Mouse (Mus musculus) right cerebral cortex, adult 2 months (tissue): ENCODE measurements around the gene Rnh1.
A peak's percentile ranks its signal among the peaks of the same experiment; 100 is the strongest.

Experiments
- DNase-seq, 2 experiments: peaks; one replicate each; pipeline ENCODE4 v3.0.0; 2021 to 2022; ENCODE audit warnings: low spot score in 2 of 2

Rnh1 gene

DNA sequence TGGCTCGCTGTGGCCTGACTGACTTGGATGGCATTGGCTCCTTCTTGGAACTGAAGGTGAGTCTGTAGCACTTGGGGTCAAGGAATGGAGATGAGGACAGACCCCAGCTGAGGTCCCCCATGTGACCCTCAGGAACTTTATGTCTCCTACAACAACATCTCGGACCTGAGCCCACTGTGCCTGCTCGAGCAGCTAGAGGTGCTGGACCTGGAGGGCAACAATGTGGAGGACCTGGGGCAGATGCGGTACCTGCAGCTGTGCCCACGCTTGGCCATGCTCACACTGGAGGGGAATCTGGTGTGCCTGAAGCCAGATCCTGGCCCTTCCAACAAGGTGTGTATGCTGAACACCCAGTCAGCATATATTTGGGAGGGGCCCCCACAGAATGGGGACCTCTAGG is 32.8 kb upstream of the Rnh1 start:
- no peak for DNase-seq

DNA sequence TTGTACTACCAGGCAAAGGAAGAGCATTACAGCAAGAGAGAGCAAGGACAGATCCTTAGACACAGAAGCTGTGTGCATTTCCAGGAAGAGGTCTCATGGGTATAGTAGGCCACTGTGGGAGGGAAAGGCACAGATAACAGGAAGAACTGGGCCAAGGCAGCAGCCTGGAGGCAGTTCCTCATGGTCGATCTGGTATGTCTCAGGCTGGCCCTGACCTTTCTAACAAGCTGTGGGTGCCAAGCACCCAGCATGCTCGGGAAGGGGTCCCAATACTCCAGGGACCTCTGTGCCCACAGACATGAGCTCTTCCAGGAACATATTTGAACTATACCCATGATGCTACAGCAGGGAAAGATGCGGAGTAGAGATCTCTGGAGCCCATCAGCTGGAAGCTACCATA is 31.9 kb upstream of the Rnh1 start:
- no peak for DNase-seq

DNA sequence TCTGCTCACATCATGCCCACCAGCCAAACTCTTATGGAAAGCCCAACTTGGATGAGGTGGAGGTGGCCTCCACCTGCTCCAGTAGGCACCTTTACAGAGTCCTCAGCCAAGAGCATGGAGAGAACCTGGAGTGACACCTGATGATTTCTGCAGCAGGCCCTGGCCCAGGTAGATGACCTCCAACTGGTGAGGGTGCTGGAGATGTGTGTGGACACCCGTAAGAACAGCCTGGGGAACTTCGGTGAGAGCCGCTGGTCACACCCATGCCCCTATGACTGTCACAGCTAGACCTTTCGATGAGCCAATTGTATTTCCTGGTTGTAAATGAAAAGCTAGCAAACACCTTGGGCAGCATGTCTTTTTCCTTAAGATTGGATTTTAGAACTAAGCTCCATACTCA is 25.5 kb upstream of the Rnh1 start:
- no peak for DNase-seq

DNA sequence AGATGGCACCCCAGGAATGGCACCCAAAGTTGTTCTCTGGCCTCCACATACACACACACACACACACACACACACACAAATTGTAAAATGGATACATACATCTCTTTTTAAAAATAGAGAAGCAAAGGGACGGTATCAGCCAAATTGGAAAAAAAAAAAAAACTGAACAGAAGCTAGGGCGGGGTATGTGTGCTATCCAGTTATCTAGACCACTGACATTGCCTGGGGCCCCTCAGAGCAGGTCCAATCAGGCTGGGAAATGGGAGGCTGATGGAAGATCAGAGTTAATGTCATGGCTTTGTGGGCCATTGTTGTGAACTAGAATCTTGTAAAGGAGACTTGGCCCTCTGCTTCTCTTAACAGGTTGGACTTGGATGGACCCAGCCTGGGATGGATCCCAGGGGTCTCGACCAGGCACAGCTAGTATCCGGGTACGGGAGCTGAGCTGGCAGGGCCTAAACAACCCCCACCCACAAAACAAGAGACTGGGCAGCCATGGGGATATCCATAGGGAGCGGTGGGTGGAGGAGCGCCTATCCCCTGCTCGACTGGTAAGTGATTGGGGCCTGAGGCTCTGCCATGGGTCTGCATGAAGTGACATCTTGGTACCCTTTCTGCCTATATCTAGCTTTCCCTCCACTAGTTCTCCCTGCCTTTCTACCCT is 24.1 kb upstream of the Rnh1 start:
- no peak for DNase-seq

DNA sequence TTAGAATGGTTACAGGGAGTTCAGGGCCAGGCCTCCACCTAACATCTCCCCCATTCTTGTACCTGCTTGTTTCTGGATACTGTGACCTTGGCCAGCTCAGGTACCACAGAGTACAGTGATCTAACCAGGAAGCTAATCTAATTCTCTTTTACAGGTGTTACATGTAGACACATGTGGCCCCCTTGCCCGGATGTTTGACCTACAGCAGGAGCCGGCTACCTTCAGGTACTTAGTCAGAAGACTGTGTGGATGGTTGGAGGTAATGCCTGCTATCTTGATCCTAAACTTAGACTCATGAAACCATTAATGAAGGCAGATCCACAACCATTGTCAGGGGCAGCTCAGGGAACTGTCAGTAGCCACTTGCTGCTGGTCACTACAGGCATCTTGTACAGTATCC is 23.1 kb upstream of the Rnh1 start:
- no peak for DNase-seq

DNA sequence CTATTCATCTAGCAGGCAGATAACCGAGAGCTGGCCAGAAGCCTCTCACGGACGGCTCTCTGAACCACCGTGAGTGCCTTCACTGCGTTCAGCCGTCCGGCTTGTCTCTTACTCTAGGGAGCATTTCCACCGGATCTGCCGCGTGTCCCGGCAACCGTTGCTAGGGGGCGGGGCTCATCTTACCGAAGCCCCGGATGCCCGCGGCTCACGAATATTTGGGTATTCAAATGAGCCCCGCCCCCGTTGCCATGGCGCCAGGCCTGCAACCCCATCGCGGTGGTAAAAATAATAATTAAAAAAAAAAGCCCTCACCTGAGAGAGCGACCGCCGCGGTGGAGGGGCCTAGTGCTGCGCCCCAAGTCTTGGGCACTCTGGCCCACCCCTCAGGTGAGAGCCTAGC is 22.2 kb upstream of the Rnh1 start:
- DNase-seq = peak; percentile 84 to 91

DNA sequence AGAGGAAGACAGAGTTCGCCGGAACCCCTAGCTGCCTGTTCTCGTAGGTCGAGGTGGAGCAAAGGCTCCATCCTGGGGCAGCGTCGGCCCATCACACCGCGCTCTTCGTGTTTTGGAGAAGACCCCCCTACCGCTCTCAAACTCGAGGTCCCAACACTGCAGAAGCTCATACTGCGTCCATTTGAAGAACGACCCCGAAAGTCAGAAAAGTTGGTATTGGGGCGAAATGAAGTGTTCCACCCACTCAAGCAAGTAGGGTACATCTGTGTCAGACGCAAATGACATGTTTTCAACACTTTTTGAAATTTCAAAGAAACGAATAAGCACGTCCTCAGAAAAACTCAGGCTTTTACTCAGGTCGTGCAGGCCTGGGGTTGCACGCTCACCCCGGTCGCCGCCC is 21.8 kb upstream of the Rnh1 start:
- DNase-seq = peak in 1 of 2 experiments; percentile 21

DNA sequence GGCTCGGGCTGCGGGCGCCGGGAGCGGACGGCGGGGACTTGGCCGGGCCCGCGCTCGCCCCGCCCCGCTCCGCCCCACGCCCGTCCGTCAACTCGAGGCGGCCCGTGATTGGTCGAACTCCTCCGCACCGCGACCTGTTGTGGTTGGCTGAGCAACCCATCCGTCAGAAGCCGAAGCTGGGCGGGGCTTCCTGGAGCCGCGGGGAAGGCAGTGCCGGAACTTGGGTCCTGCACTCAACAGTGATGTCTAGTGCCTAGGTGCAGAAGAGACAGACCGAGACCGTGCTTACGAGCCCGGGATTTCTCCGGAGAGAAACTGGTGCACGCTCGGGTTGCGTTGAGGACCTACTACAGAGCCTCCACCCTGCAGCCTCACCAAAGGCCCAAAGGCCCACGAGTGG is 21.3 kb upstream of the Rnh1 start, which contains the start of the genes Hras and Lrrc56:
Gene Hras, minus strand, starts transcription at position 58 of the 400 bp plus-strand sequence.
Gene Lrrc56, plus strand, starts transcription at position 210 of the 400 bp plus-strand sequence.
- peak; percentile 97 to 98 for DNase-seq

DNA sequence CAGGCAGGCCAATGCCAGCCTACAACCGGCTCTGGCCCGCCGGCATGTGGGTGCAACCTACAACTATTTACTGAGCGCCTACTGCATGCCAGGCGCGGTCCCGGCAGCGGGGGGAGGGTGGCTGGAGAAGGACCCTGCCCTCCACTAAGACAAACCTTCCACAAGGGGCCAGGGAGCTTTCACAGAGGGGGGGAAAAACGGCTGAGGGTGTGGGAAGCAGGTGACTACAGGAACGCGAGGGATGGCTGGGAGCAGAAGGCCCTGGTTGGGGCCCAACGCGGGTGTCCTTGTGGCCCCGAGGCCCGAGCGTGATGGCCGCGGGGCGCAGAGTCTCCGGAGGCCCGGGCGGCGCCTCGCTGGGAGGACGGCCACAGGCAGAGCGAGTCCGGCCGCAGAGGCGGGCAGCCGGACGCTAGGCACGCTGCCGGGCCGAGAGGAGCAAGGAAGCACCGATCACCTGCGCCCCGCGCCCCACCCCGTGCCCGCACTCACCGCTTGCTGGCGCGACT is 20.7 kb upstream of the Rnh1 start:
- peak; percentile 41 to 44 for DNase-seq

DNA sequence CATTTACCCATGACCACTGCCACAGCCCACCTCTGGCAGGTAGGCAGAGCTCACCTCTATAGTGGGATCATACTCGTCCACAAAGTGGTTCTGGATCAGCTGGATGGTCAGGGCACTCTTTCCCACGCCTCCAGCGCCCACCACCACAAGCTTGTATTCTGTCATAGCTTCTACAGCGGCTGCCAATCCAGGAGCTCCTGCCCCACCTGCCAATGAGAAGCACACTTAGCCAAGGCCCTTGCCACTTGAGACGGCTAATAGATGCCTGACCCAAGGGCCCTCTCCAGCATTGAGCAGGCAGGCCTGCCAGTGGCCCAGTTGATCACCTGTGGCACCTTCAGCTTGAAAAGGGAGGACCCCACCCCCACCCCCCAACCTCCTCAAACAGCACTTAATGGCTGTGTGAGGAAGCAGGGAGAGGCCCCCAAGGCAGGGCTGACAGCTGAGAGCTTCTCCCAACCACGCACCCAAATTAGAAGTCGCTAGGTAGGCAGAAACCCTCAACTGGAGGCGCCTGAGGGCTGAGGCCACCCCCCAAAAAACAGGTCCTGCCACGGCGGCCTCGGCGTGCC is 20.2 kb upstream of the Rnh1 start:
- no peak for DNase-seq

DNA sequence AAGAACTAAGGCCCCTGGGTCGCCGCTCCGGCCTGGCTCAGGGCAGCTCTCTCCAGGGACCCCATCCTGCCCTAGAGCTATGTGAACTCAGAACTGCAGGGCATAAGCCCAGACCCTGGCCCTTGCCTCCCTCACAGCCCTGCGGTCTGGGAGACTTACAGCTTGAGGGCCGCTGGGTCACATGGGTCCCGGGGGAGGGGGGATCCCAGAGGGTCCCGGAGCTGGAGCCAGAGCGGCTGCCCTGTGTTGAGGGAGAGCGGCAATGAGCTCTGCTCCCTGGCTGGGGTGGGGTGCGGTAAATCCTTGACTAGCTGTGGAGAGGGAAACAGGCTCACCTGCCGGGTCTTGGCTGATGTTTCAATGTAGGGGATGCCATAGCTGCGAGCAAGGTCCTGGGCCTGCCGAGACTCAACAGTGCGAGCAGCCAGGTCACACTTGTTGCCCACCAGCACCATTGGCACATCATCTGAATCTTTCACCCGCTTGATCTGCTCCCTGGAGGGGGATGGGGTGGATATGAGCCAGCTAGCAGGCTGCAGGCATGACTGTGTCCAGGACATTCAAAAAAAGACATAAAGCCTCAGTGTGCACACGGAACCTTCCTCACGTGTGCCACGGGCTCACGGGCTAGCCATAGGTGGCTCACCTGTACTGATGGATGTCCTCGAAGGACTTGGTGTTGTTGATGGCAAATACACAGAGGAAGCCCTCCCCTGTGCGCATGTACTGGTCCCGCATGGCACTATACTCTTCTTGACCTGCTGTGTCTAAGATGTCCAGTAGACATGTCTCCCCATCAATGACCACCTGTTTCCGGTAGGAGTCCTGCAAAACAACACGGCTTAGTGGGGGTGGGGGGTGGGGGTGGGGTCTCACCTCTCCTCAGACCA is 19.4 kb upstream of the Rnh1 start:
- DNase-seq = no peak

DNA sequence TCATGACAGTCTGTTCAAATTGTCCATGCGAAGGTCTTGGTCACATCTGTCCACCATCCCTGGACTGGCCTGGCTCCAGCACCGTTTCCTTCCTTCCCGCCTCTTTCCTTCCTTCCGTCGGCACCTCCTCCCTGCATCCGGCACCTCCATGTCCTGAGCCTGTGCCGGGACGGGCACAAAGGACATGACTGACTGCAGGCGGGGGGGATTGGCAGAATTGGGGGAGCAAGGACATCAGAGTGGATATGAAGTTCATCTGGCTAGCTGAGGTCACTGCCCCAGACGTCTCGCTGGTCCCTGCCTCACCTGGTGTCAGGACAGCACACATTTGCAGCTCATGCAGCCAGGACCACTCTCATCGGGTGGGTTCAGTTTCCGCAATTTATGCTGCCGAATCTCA is 18.4 kb upstream of the Rnh1 start:
- no peak for DNase-seq

DNA sequence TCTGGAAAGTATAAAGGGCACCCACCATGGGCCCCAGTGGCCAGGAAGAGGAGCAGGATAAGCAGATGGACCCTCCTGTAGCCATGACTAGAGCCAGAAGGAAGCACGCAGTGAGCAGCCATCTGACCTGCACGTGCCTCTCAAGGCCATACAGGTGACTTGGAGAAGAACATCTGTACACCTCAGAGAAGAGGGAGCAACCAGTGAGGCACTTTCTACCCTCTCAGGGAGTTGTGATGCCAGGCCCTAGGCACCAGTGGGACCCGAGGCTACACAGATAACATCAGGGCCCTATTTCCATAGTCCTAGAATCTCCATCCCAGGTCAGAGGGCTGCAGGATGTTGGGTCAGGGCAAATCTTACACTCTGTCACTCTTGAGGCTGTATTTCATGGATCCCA is 17.6 kb upstream of the Rnh1 start:
- no peak for DNase-seq

DNA sequence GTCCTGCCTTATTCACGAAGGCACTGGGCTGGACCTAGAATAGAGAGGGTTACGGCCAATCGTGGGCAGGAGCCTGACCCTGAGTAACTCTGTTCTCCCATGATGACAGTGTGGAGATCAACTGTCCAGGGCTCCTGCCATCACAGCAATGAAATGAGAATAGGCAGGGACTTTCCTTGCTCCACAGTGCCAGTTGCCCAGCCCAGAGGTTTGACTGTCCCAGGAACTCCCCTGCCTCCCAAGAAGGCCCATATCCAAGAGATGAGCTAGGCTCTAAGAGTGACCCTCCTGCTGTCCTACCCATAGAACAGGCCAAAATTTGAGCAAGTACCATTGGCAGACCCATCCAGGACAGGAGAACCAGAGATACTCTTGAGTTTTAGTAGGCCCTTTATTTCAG is 16.1 kb upstream of the Rnh1 start:
- DNase-seq = no peak

DNA sequence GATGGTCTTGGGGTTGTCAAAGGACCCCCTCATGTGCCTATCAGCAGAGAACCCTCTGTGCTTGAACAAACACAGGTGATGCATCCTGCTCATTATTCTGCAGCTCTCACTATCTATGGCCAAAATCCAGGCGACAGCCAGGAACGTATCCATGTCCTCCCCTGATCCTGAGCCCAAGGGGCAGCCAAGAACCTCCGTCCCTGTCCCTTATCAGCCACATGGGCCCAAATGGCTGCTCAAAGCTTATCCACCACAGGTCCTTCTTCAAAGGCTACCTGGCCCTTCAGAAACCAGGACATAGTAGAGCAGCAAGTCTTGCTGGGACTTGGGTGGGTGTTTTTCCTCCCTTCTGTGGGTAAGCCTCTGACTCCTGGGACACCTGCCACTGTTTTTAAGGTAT is 15.5 kb upstream of the Rnh1 start:
- no peak for DNase-seq

DNA sequence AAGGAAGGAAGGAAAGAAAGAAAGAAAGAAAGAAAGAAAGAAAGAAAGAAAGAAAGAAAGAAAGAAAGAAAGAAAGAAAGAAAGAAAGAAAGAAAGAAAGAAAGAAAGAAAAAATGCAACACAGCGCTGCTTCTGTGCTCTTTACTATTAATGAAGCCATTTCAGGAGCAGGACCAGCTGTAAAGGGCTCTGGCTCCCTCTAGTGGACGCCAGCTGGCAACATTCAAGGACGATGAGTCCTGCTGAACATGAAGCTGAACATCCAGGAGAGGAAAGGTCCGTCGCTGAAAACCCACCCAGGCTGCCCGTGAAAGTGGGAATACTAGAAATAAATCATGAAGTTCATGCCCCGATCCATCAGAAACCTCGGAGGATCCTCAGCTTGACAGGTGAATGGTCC is 3.5 kb upstream of the Rnh1 start:
- DNase-seq = peak; percentile 92 to 93

DNA sequence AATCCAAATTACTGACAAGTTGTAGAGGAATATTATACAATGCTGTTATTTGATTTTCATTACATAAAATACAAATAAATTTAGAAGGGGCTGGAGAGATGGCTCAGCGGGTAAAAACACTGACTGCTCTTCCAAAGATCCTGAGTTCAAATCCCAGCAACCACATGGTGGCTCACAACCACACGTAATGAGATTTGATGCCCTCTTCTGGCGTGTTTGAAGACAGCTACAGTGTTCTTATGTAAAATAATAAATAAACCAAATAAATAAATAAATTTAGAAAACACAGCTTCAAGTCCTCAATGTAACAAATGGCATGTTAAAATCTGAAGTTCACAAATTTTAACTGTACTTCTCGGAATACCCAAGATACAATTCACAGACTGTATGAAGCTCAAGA is 2.4 kb upstream of the Rnh1 start:
- no peak for DNase-seq

DNA sequence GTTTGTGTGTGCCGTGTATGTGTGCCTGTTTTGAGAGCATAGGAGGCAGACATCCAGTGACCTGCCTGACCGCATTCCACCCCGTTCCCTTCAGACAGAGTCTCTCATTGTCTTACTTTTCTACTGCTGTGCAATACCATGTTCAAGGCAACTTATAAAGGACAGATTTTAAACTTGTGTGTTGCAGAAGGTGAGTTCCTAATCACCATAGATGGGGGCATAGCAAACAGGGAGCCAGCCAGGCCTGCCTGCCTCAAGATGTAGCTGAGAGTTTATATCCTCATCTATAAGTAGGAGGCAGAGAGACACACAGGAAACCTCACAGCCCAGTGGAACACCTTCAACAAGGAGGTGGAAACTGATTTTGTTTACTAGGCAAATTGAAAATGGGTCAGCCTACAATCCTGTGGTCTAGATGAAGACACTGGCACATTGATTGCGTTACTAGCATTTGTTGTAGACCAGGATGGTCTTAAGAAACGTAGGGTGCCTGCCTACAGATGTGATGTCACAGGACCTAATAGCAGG is 730 bp upstream of the Rnh1 start:
- no peak for DNase-seq

DNA sequence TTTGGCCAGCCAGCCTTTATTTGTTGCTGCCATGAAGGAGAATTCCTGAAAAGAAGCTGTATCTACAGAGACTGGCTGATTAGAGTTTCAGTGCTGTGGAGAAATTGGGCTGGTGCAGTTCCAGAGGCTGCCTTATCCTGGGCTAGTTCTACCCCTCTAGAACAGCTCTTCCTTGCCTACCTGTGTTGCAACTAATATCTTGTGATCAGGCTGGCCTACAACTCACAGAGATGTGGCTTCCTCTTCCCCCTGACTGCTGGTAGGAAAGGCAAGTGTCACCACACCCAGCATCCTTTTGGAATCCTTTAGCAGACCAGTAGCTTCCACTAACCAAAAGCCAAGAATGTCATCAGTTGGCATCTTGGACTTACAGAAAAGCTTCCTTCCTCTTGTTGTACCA is 2.8 kb downstream of the Rnh1 start:
- no peak for DNase-seq

DNA sequence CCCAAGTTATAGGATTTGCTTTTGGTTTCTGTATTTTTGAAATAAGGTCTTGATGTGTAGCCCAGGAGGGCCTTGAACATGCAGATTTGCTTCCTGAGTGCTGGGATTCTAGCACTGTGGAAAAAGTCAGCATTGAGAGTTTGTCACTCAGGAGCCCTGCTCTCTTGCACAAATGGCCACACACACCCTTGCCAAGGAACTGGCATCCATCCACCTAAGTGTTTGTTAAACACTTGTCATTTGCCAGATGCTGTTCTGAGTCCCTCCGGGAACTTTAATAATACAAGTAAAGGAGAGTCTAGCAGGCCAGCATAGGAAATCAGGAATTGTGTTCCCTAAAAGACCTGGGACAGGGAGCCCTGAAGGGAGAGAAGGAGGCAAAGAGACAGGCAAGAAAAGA is 3.4 kb downstream of the Rnh1 start:
- no peak for DNase-seq

DNA sequence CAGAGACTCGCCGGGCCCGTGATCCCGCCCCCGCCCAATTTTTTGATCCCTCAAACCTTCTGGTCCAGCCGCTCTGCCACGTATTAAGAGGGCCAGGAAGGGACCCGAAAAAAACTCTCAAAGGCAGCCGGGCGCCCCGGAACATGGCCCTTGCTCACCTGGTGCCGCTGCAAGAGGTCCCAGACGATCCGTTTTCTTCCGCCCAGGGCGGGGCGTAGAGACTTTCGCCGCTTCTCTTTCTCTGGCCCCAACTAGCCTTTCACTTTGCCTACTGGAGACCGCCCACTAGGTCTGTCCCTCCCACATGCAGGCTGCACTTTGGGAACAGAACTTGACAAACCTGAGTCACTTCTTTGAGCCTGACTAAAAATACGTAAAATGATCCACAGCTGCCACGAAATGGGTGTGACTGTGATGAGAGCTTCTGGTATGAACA is 4.1 kb downstream of the Rnh1 start:
- DNase-seq = peak; percentile 65

DNA sequence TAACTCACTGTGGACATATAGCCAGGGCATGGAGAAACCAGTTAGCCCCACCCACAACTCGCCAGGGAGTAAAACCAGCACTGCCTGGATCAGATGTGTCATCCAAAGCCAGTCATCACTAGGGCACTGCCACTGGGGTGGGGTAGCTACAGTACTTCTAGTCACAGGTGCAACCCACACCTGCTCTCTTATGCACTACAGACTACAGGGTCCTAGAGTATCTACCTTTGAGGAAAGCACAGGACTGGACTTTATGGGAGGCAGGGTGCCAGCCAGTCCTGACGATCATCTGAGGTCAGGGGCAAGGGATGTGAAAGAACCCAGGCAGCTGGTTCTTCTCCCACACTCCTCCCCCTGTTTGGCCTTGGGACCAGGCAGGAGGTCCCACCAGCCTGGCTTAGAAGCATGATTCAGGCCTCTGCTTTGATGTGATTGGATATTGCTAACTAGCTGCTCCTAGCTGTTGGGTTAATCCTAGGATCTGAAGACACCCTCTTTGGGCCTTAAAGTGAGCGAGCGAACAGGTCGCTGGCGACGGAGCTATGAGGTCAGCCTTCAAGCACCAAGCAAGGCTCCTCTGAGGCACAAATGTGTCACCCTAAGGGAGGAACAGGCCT is 4.6 kb downstream of the Rnh1 start:
- DNase-seq = peak in 1 of 2 experiments; percentile 29
